Mouse (Mus musculus) cerebellum, adult 2 months (tissue): Measurements from ENCODE around the gene Mief1.

Source experiments
- CTCF ChIP-seq: fragments of 200-500 bp; IDR thresholded peaks from 2 replicates; pipeline ENCODE4 v1.5.1; 2011; ENCODE audit warnings: low read depth, mild to moderate bottlenecking, control low read depth, low read length, moderate library complexity, borderline replicate concordance; ENCODE audit not compliant: insufficient read depth
- POLR2A ChIP-seq: fragments of 200-500 bp; IDR thresholded peaks from 2 replicates; pipeline ENCODE4 v1.6.1; 2011; ENCODE audit warnings: low read length, control low read depth, borderline replicate concordance; ENCODE audit not compliant: insufficient read depth

- TF ChIP-seq CTCF (no peak), POLR2A (no peak)
These were observed 41.0 kb upstream of the Mief1 start for GRCm38 (mm10) chr15:80192847-80193246.
